Mouse (Mus musculus): ENCODE measurements around the gene Nrxn3. TPM values are rescaled to one million over a fixed set of nuclear protein-coding genes. Genes with fewer than 3 reads are reported as not detected.

The Nrxn3 gene
- polyA plus RNA-seq, 1 experiment from 2014 or later, result 94.1 TPM

DNA sequence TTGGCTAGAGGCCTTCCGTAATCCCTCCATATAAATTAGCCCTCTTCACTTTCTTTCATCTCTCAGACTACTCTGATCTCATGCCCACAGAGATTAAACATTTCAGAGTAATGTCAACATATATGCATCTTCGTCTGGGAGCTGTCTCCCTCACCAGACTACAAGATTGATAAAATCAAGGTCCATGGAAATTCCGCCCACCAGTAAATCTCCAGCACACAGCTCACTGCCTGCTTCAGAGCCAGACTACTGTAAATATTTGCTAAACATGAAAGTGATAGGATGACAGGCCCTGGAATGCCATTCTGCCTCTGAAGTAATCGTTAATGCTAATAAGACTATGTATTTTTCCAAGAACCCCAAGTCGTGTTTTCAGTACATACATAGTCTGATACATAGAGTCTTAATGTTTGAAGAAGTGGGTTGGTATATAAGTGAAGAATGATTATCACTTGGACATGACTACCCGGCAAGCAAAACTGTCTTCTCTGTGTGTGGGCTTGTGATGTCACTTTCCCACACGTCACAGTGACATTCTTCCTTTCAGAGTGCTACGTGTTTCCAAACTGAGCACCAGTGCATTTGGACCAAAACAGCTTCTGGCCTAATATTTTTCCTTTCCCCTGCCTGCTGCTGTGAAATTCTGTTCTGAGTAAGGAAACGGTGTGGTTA lies 433.5 kb downstream of the Nrxn3 start:
- no peak overlapping the region for H3K27ac ChIP-seq (replicated peaks)
- H3K4me2 ChIP-seq, result no peak overlapping the region
- no peaks in the 10 kb centered on the region for H3K36me3 ChIP-seq
- H3K4me3 ChIP-seq, result no peak overlapping the region
- WGBS, result 72% methylated on average over 9 of the region's 9 CpGs
- no peak overlapping the region for H3K9ac ChIP-seq
- no peak for ATAC-seq (ENCODE audit: low FRiP score, low read depth)
- H3K27me3 ChIP-seq, result no peaks in the 10 kb centered on the region
- H3K9me3 ChIP-seq, result no peaks in the 10 kb centered on the region
- no peaks in the 10 kb centered on the region for H3K4me1 ChIP-seq (replicated peaks)

GRCm38 (mm10) chr12:89159353-89159752 lies 436.7 kb downstream of the Nrxn3 start:
- no peak overlapping the region for H3K4me3 ChIP-seq
- no peaks in the 10 kb centered on the region for H3K36me3 ChIP-seq
- ATAC-seq (ENCODE audit: low FRiP score, low read depth), result no peak

GRCm38 (mm10) chr12:89174306-89175159 lies 451.9 kb downstream of the Nrxn3 start:
- Histone ChIP-seq H3K4me1 (replicated peaks) (no peaks in the 10 kb centered on the region), H3K4me3 (no peak overlapping the region), H3K36me3 (no peaks in the 10 kb centered on the region), H3K27me3 (no peaks in the 10 kb centered on the region), H3K27ac (replicated peaks) (no peak overlapping the region), H3K4me2 (no peak overlapping the region), H3K9me3 (no peaks in the 10 kb centered on the region), H3K9ac (no peak overlapping the region)
- WGBS, result 35% methylated on average over 12 of the region's 12 CpGs
- ATAC-seq (ENCODE audit: low FRiP score, low read depth), result no peak

More at GRCm38 (mm10) chr12:89159353-89159752, 436.7 kb downstream of the Nrxn3 start:
- no peak overlapping the region for H3K4me2 ChIP-seq
- H3K9me3 ChIP-seq, result no peaks in the 10 kb centered on the region
- no peaks in the 10 kb centered on the region for H3K27me3 ChIP-seq
- WGBS, result 71% methylated on average over 8 of the region's 8 CpGs
- H3K9ac ChIP-seq, result no peak overlapping the region
- no peak overlapping the region for H3K27ac ChIP-seq (replicated peaks)
- H3K4me1 ChIP-seq (replicated peaks), result no peaks in the 10 kb centered on the region

DNA sequence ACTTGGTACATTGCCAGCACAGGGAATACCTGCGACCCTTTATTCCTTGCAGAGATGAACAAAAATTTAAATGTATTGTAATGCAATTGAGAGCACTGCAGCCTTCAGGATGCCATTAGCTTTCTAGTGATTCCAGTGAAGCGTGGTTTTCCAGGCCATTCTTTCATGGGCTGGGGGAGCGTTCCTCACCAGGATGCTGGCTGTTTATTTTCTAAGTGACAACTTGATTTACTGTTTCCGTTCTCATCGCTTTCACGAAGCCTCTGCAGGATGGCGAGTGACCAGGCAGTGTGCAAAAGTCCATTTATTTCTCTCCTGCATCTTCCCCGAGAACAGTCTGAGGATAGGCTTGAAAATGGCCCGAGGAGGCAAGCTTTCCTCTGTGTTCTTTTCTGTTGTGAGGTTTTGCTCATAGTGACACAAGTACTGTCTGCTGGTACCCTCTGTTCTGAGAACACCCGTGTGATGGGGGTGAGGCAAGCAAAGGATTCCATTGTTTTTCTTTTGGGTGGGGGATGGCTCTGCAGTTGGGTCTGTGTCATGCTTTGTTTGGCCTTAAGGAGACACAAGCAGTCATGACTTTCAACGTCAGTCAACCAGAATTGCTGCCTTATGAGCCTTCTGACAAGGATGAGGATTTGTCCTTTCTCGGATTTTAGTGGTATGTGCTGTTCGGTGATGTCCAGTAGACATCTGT lies 457.4 kb downstream of the Nrxn3 start:
- Histone ChIP-seq H3K27ac (replicated peaks) (peak overlapping the region; percentile 61), H3K9me3 (no peaks in the 10 kb centered on the region), H3K4me1 (replicated peaks) (peaks cover 11% of the 10 kb centered on the region), H3K36me3 (no peaks in the 10 kb centered on the region), H3K27me3 (no peaks in the 10 kb centered on the region), H3K4me2 (no peak overlapping the region), H3K4me3 (no peak overlapping the region), H3K9ac (no peak overlapping the region)
- ATAC-seq (ENCODE audit: low FRiP score, low read depth), result peak; percentile 68
- 24% methylated on average over 13 of the region's 13 CpGs for WGBS

GRCm38 (mm10) chr12:89181157-89181561 lies 458.5 kb downstream of the Nrxn3 start:
- H3K4me1 ChIP-seq (replicated peaks), result peaks cover 11% of the 10 kb centered on the region
- ATAC-seq (ENCODE audit: low FRiP score, low read depth), result peak; percentile 55
- no peaks in the 10 kb centered on the region for H3K36me3 ChIP-seq
- no peak overlapping the region for H3K4me3 ChIP-seq
- no peaks in the 10 kb centered on the region for H3K9me3 ChIP-seq
- no peaks in the 10 kb centered on the region for H3K27me3 ChIP-seq
- no peak overlapping the region for H3K4me2 ChIP-seq
- peak overlapping the region; percentile 61 for H3K27ac ChIP-seq (replicated peaks)
- no peak overlapping the region for H3K9ac ChIP-seq
- 19% methylated on average over 2 of the region's 2 CpGs for WGBS

DNA sequence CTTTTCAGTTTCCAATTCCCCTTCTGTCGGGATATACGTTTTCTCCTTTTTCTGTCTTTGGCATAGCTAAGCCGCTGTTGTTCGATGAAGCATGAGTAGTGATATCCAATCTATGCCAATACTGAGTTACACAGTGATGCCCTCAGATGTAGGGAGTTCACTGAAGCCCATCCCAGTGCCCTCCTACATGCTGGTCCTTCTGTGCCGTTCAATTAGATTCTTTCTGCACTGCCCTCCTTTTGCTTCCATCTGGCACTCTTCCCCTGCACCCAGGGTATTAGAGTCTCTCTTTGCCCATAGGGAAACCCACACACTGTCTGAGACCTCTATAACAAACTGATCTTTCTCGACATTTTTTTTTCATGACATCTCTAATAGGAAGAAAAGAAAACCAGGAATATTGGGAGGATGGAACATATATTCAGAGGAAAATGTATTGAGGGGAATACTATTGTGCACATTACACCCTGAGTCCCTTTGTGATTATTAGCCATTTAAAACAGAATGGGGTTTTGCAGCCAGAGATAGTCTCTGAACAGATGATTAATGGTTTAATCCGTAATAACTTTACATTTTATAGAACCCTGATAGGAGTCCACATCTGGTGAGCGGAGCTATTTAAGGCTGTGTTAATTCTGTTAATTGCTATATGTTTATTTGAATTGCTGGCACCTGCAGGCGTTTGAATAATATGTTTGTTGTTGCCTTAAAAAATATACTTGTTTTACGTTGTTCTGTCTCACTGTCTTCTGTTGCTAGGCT lies 476.3 kb downstream of the Nrxn3 start:
- Histone ChIP-seq H3K9ac (no peak overlapping the region), H3K27ac (replicated peaks) (no peak overlapping the region)
- no peak for ATAC-seq (ENCODE audit: low FRiP score, low read depth)

GRCm38 (mm10) chr12:89211608-89212007 lies 488.9 kb downstream of the Nrxn3 start:
- H3K9ac ChIP-seq, result no peak overlapping the region
- whole genome bisulfite sequencing, result 45% methylated on average over 2 of the region's 2 CpGs
- no peak overlapping the region for H3K4me2 ChIP-seq

More for the DNA sequence above, 476.3 kb downstream of the Nrxn3 start:
- no peaks in the 10 kb centered on the region for H3K27me3 ChIP-seq
- no peak overlapping the region for H3K4me2 ChIP-seq
- 0 out of 2 replicates have a peak, but pooled peaks cover 2% of the 10 kb centered on the region for H3K4me1 ChIP-seq (replicated peaks)
- no peak overlapping the region for H3K4me3 ChIP-seq
- no peaks in the 10 kb centered on the region for H3K9me3 ChIP-seq
- H3K36me3 ChIP-seq, result no peaks in the 10 kb centered on the region
- 62% methylated on average over 10 of the region's 10 CpGs for WGBS

DNA sequence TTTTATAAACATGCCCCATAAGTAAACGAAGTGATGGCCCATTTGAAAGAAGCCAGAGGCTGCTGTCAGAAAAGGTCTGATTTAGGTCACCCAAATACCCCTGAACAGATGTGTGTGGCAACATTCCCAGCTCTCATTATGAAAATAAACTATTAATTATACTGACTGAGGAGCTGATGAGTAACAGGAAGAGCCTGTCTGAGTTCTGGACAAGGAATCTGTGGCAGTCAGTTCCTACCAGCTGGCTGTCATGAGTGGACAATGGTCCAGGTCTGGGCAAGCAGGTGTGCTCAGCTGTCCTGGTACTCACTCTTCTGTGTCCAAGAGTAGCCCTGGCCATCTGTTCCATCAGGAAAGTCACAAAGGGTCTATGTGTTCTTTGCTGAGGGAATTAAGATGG lies 517.1 kb downstream of the Nrxn3 start:
- H3K9me3 ChIP-seq, result no peaks in the 10 kb centered on the region
- WGBS, result 67% methylated on average over 1 of the region's 1 CpGs
- no peak for ATAC-seq (ENCODE audit: low FRiP score, low read depth)
- H3K27ac ChIP-seq (replicated peaks), result no peak overlapping the region
- H3K4me2 ChIP-seq, result no peak overlapping the region
- H3K27me3 ChIP-seq, result no peaks in the 10 kb centered on the region
- H3K4me3 ChIP-seq, result no peak overlapping the region
- no peaks in the 10 kb centered on the region for H3K36me3 ChIP-seq
- H3K4me1 ChIP-seq (replicated peaks), result no peaks in the 10 kb centered on the region
- H3K9ac ChIP-seq, result no peak overlapping the region

More at GRCm38 (mm10) chr12:89211608-89212007, 488.9 kb downstream of the Nrxn3 start:
- Histone ChIP-seq H3K4me3 (no peak overlapping the region), H3K9me3 (no peaks in the 10 kb centered on the region), H3K27me3 (no peaks in the 10 kb centered on the region), H3K36me3 (no peaks in the 10 kb centered on the region), H3K4me1 (replicated peaks) (no peaks in the 10 kb centered on the region), H3K27ac (replicated peaks) (no peak overlapping the region)
- no peak for ATAC-seq (ENCODE audit: low FRiP score, low read depth)

- Histone ChIP-seq H3K4me3 (no peak overlapping the region), H3K4me1 (replicated peaks) (no peaks in the 10 kb centered on the region), H3K27ac (replicated peaks) (no peak overlapping the region), H3K9me3 (no peaks in the 10 kb centered on the region), H3K9ac (no peak overlapping the region), H3K36me3 (no peaks in the 10 kb centered on the region), H3K4me2 (no peak overlapping the region), H3K27me3 (no peaks in the 10 kb centered on the region)
- no peak for ATAC-seq (ENCODE audit: low FRiP score, low read depth)
These were observed 518.9 kb downstream of the Nrxn3 start for GRCm38 (mm10) chr12:89241554-89241953.

GRCm38 (mm10) chr12:89242476-89242875 lies 519.8 kb downstream of the Nrxn3 start:
- Histone ChIP-seq H3K4me3 (no peak overlapping the region), H3K4me1 (replicated peaks) (no peaks in the 10 kb centered on the region), H3K36me3 (no peaks in the 10 kb centered on the region), H3K4me2 (no peak overlapping the region), H3K27me3 (no peaks in the 10 kb centered on the region), H3K9ac (no peak overlapping the region), H3K27ac (replicated peaks) (no peak overlapping the region), H3K9me3 (no peaks in the 10 kb centered on the region)
- ATAC-seq (ENCODE audit: low FRiP score, low read depth), result no peak
- 33% methylated on average over 1 of the region's 1 CpGs for WGBS

DNA sequence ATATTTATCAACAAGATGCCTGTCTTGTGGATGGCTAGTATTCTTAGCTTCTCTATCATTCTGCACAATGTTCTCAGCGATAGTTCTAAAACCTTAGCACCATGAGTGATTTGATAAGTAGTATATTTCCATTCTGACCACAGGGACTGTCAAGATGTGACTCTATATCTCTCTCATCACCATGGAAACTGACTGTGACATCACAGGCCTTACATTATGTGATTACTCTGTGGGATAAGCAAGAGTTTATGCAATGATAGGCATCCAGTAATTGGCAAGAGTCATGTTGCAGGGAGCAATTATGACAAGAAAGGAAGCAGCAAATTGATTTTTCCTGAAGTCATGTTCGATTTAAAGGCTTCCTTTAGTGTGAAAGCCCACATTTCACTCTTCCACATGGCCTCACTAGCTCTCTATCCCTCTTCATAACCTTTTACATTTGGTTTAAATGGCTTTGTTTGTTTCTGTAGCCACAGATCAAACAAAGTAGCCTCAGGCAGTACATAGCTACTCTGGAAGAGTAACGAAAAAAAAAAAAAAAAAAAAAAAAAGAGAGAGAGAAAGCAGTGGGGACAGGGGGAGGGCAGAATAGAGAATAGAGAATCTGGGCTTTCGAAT lies 532.7 kb downstream of the Nrxn3 start:
- ATAC-seq (ENCODE audit: low FRiP score, low read depth), result no peak

More for the DNA sequence above, 532.7 kb downstream of the Nrxn3 start:
- H3K9ac ChIP-seq, result no peak overlapping the region
- WGBS, result 53% methylated on average over 4 of the region's 4 CpGs
- no peak overlapping the region for H3K4me3 ChIP-seq
- H3K27me3 ChIP-seq, result no peaks in the 10 kb centered on the region
- H3K27ac ChIP-seq (replicated peaks), result peak overlapping the region; percentile 31; the same call in 1 of the 2 replicates
- no peaks in the 10 kb centered on the region for H3K36me3 ChIP-seq
- no peak overlapping the region for H3K4me2 ChIP-seq
- H3K4me1 ChIP-seq (replicated peaks), result peaks cover 7% of the 10 kb centered on the region; the same call in 1 of the 2 replicates
- no peaks in the 10 kb centered on the region for H3K9me3 ChIP-seq
